Mouse (Mus musculus) intestine, embryonic 14.5 days (tissue): Measurements from ENCODE around the gene Fermt3. TPM values are rescaled to one million over a fixed set of nuclear protein-coding genes. Genes with fewer than 3 reads are reported as not detected.

Experiments
- ATAC-seq: fragments of 200-750 bp; cut with Nextera tagmentation; replicated peaks from 2 replicates; pipeline ENCODE4 v1.8.0; 2017; ENCODE audit warnings: low read depth, moderate number of reproducible peaks, moderate TSS enrichment, moderate library complexity; ENCODE audit not compliant: low FRiP score, low TSS enrichment
- DNase-seq: peaks from one replicate; pipeline ENCODE4 v3.0.0-alpha.2; 2018; ENCODE audit warnings: low spot score
- H3K27ac ChIP-seq: fragments of 300-500 bp; sonication (generic); 2 replicates; pipeline ENCODE4 v1.5.1; 2014; ENCODE audit warnings: low read depth, mild to moderate bottlenecking, control low read depth
- H3K27me3 ChIP-seq: fragments of 300-500 bp; sonication (generic); replicated peaks from 2 replicates; pipeline ENCODE4 v1.6.1; 2014; ENCODE audit warnings: low read length, control low read depth; ENCODE audit not compliant: control insufficient read depth, insufficient read depth
- H3K36me3 ChIP-seq: fragments of 300-500 bp; sonication (generic); 2 replicates; pipeline ENCODE4 v1.6.1; 2014; ENCODE audit warnings: low read length, control low read depth; ENCODE audit not compliant: control insufficient read depth, insufficient read depth
- H3K4me1 ChIP-seq: fragments of 300-500 bp; sonication (generic); replicated peaks from 2 replicates; pipeline ENCODE4 v1.6.1; 2014; ENCODE audit warnings: low read length, control low read depth, mixed read lengths; ENCODE audit not compliant: control insufficient read depth, insufficient read depth
- H3K4me2 ChIP-seq: fragments of 300-500 bp; sonication (generic); 2 replicates; pipeline ENCODE4 v1.6.1; 2014; ENCODE audit warnings: low read length
- H3K4me3 ChIP-seq: fragments of 300-500 bp; sonication (generic); 2 replicates; pipeline ENCODE4 v1.5.1; 2014; ENCODE audit warnings: low read depth, low read length, control low read depth, mixed read lengths
- H3K9ac ChIP-seq: fragments of 300-500 bp; sonication (generic); 2 replicates; pipeline ENCODE4 v1.6.1; 2014; ENCODE audit warnings: mild to moderate bottlenecking, low read length
- H3K9me3 ChIP-seq: fragments of 300-500 bp; sonication (generic); 2 replicates; pipeline ENCODE4 v1.6.1; 2016; ENCODE audit warnings: low read length, control low read depth; ENCODE audit not compliant: control insufficient read depth
- WGBS: fragments of 180-500 bp; shearing (Covaris S2); extraction: QIAGEN DNeasy Blood & Tissue Kit; methylation state at CpG from one replicate; pipeline ENCODE4 v1.1.7; 2014; 5-methylcytosine and 5-hydroxymethylcytosine counted together
- polyA plus RNA-seq: library from polyadenylated mRNA; unstranded; fragments of >200 nt; fragmentation: Nextera tagmentation; extraction: Ambion mirVana; gene quantifications from 2 replicates; pipeline ENCODE4 v1.2.1, GENCODE M21; 2014

Gene Fermt3
- polyA plus RNA-seq, 1 experiment from 2014 or later = 7.3 TPM

DNA sequence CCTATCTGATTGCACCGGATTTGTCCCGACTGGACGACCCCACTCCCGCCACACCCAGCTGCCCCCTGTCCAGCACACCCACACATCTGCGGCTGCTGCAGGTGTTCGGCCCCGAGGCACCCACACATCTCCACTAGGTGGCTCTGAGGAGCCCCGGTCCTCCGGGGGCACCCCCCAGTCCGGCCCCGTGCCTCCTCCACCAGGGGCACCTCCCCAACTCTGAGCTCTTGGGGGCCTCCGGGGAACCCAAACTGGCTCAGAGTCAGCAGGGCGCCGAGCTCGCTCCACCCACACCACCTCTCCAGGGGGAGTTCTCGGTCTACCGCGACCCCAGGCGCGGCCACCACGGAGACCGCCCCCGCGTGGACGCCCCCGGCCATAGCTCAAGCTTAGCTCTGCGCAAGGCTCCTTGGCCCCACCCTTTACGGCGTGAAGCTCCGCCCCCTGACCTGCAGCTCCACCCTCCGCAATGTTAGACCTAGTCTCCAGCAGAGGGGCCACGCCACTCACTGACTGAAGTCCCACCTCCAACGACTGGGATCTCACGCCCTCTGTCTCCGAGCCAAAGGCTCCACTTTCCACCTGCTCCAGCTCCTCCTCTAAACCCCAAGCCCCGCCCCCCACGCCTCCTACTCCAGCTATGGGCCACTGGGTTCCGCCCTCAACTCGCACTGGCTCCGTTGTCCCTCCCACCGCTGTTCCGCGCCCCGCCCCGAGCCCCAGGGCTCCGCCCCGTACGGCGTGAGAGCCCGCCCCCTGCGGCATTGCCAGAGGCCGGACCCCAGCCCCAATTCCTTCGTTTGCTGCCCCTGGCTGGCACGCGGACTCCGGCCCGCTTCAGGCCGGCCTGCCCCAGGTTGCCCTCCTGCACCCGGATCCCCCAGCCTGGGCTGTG is 39.5 kb downstream of the Fermt3 start:
- Histone ChIP-seq H3K9me3 (no peaks in the 10 kb centered on the region), H3K36me3 (peaks cover 45% of the 10 kb centered on the region), H3K27me3 (no peaks in the 10 kb centered on the region), H3K27ac (peak overlapping the region; percentile 85), H3K4me1 (peaks cover 27% of the 10 kb centered on the region), H3K4me2 (peak overlapping the region; percentile 82), H3K9ac (peak overlapping the region; percentile 82), H3K4me3 (peak overlapping the region; percentile 70)
- ATAC-seq (peak; percentile 86), DNase-seq (peak; percentile 100)
- WGBS = under 1% methylated on average over 59 of the region's 59 CpGs

- Histone ChIP-seq H3K4me3 (peak overlapping the region; percentile 70), H3K36me3 (peaks cover 41% of the 10 kb centered on the region), H3K4me2 (peak overlapping the region; percentile 82), H3K27ac (peak overlapping the region; percentile 10), H3K9me3 (no peaks in the 10 kb centered on the region), H3K4me1 (peaks cover 27% of the 10 kb centered on the region), H3K27me3 (no peaks in the 10 kb centered on the region), H3K9ac (peak overlapping the region; percentile 38)
- no peak for ATAC-seq
- DNase-seq = peak; percentile 66
- 11% methylated on average over 11 of the region's 11 CpGs for WGBS
Measured at GRCm38 (mm10) chr19:6979001-6979479, 40.2 kb downstream of the Fermt3 start.

DNA sequence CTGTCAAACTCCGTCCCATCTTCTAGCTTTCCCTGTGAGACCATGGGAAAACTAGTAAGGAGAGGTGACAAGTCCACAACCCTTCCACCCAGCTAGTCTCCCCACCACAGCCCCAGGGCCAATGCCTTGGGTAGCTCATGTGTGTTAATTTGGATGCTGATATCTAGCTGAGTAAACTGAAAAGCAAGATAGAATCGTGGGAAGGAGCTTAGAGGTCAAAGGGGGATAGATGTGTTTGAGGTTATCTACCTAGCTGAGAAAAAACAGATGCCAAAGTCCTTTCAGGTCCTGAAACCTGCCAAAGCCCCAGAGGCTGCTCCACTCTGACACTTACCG is 40.7 kb downstream of the Fermt3 start:
- WGBS = 35% methylated on average over 3 of the region's 3 CpGs
- H3K9ac ChIP-seq = peak overlapping the region; percentile 38
- H3K36me3 ChIP-seq = peaks cover 37% of the 10 kb centered on the region
- H3K27me3 ChIP-seq = no peaks in the 10 kb centered on the region
- no peak for DNase-seq
- H3K4me3 ChIP-seq = peak overlapping the region; percentile 70
- ATAC-seq = no peak
- no peaks in the 10 kb centered on the region for H3K9me3 ChIP-seq
- H3K4me2 ChIP-seq = peak overlapping the region; percentile 82
- peaks cover 27% of the 10 kb centered on the region for H3K4me1 ChIP-seq
- peak overlapping the region; percentile 10 for H3K27ac ChIP-seq

- no peak for DNase-seq
- peak overlapping the region; percentile 38; the same call in 1 of the 2 replicates for H3K9ac ChIP-seq
- ATAC-seq = no peak
- peak overlapping the region; percentile 82 for H3K4me2 ChIP-seq
- peak overlapping the region; percentile 70; the same call in 1 of the 2 replicates for H3K4me3 ChIP-seq
- H3K9me3 ChIP-seq = no peaks in the 10 kb centered on the region
- peaks cover 27% of the 10 kb centered on the region for H3K4me1 ChIP-seq
- H3K27ac ChIP-seq = peak overlapping the region; percentile 10; the same call in 1 of the 2 replicates
- peaks cover 32% of the 10 kb centered on the region for H3K36me3 ChIP-seq
- no peaks in the 10 kb centered on the region for H3K27me3 ChIP-seq
- 76% methylated on average over 13 of the region's 13 CpGs for WGBS
Measured at GRCm38 (mm10) chr19:6977759-6978638, 41.3 kb downstream of the Fermt3 start.

- 2% methylated on average over 16 of the region's 16 CpGs for WGBS
- no peaks in the 10 kb centered on the region for H3K9me3 ChIP-seq
- peaks cover 36% of the 10 kb centered on the region for H3K4me1 ChIP-seq
- no peaks in the 10 kb centered on the region for H3K27me3 ChIP-seq
- ATAC-seq (no peak), DNase-seq (peak; percentile 79)
- H3K9ac ChIP-seq = peak within 1 kb of the TSS; percentile 81
- H3K36me3 ChIP-seq = peaks cover 22% of the 10 kb centered on the region
- H3K27ac ChIP-seq = peak within 1 kb of the TSS; percentile 86
- H3K4me3 ChIP-seq = peak within 1 kb of the TSS; percentile 98
- H3K4me2 ChIP-seq = peak within 1 kb of the TSS; percentile 92
Measured at GRCm38 (mm10) chr19:6975537-6976521, 43.4 kb downstream of the Fermt3 start, which contains the start of gene Plcb3. Gene Plcb3 (minus strand): TSS chr19:6976470.

DNA sequence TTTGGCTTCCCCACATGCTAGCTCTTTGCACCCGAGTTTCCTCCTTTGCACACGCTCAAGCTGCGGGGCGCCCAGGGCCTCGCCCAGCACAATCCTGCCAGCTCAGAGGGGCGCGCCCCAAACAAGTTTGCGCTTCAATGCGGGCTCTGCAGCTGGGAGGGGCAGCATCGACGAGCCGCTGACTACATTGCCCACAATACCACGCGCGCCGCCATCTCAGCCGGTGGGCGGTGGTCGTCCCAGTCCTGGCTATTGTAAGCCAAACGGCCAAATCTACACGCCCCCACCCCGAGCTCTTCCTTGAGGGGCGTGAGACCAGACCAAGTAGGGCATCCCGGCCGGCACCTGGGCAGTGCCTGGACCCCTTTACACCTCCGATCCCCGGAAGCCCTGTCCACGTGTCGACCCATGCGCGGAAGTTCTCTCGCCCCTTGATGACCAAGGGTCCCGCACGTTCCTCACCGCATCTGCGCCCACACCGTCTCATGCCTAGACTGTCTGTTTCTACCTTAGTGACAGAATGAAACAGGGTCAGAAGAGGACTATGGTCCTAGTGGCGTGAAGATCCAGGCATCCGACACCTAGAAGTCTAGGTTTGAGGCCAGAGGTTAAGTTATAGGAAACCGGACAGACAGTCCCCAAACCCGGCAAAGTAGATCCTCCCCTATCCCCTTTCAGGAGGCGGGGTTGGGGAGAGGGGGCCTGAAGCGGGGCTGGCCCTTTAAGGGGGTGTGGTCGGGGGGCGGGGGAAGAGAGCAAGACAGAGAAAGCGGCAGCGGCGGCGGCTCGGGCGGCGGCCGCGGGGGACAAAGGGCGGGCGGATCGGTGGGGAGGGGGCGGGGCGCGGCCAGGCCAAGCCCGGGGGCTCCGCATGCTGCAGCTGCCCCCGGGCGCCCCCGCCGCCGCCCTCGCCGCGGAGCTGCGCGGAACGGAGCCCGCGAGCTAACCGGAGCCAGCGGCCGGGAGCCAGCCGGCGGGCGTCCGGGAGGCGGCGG is 44.8 kb downstream of the Fermt3 start, which contains the start of gene Ppp1r14b:
Gene Ppp1r14b, plus strand, starts transcription at position 758 of the 995 bp plus-strand sequence.
- Histone ChIP-seq H3K4me1 (peaks cover 47% of the 10 kb centered on the region), H3K4me3 (peak within 1 kb of the TSS; percentile 98), H3K9me3 (no peaks in the 10 kb centered on the region), H3K27me3 (no peaks in the 10 kb centered on the region), H3K4me2 (peak within 1 kb of the TSS; percentile 92), H3K9ac (peak within 1 kb of the TSS; percentile 81), H3K36me3 (peaks cover 22% of the 10 kb centered on the region), H3K27ac (peak within 1 kb of the TSS; percentile 86)
- DNase-seq (peak; percentile 93), ATAC-seq (peak; percentile 54)
- WGBS = 1% methylated on average over 70 of the region's 84 CpGs

- Histone ChIP-seq H3K9me3 (no peaks in the 10 kb centered on the region), H3K27ac (no peak overlapping the region), H3K4me1 (peaks cover 41% of the 10 kb centered on the region), H3K36me3 (peaks cover 22% of the 10 kb centered on the region), H3K27me3 (no peaks in the 10 kb centered on the region), H3K4me3 (peak overlapping the region; percentile 98), H3K9ac (peak overlapping the region; percentile 81), H3K4me2 (peak overlapping the region; percentile 92)
- no peak for ATAC-seq
- DNase-seq = no peak
- WGBS = 34% methylated on average over 12 of the region's 12 CpGs
Measured at GRCm38 (mm10) chr19:6973581-6974190, 45.6 kb downstream of the Fermt3 start.
